Comparison of ENCODE assay signal across 15 mouse cellular contexts in genomic region chr11:96326705-96327104, GRCm38 (mm10). TPM values are rescaled to one million over a fixed set of nuclear protein-coding genes. Genes with fewer than 3 reads are reported as not detected.
DNase-seq lines count a peak whose midpoint lies in the region; ATAC-seq and TF ChIP-seq lines count a peak whose summit lies in the region.
"Had no signal": no experiment of that assay in that cellular context is flagged by ENCODE, and none has a peak within 500 bp of the region (broad histone marks: within the 10 kb centered on the region; RNA-seq: fewer than 3 reads in every experiment).

No protein-coding gene starts in this region.

- no peak for TF ChIP-seq EP300 in stomach, postnatal 0 days (optimal IDR thresholded peaks at IDR 0.05)

- TF ChIP-seq CTCF in stomach, postnatal 0 days (IDR thresholded peaks at IDR 0.05; ENCODE audit: low read depth) = no peak

- no peaks in the 10 kb centered on the region for H3K9me3 ChIP-seq in heart, embryonic 11.5 days (replicated peaks; ENCODE audit: control insufficient read depth, low read length)
- H3K9me3 ChIP-seq in lung, embryonic 15.5 days = no peaks in the 10 kb centered on the region
- no peaks in the 10 kb centered on the region for H3K9me3 ChIP-seq in intestine, embryonic 16.5 days (ENCODE audit: control insufficient read depth, low read length)
- no peaks in the 10 kb centered on the region for H3K9me3 ChIP-seq in stomach, postnatal 0 days (ENCODE audit: control insufficient read depth, low read length)

- intact Hi-C loops in heart, postnatal 36 days (cut with DNase I) = no loop called here

- H3K4me3 ChIP-seq in heart, embryonic 11.5 days (ENCODE audit: low read depth, low read length) = no peak overlapping the region
- H3K4me3 ChIP-seq in lung, embryonic 15.5 days = peak overlapping the region; percentile 58
- H3K4me3 ChIP-seq in intestine, embryonic 16.5 days (ENCODE audit: low read length) = peak overlapping the region; percentile 35
- H3K4me3 ChIP-seq in stomach, postnatal 0 days (ENCODE audit: low read depth, low read length) = peak overlapping the region; percentile 31

- H3K36me3 ChIP-seq in heart, embryonic 11.5 days (ENCODE audit: control insufficient read depth, insufficient read depth, low read length) = no peaks in the 10 kb centered on the region
- no peaks in the 10 kb centered on the region for H3K36me3 ChIP-seq in lung, embryonic 15.5 days
- no peaks in the 10 kb centered on the region for H3K36me3 ChIP-seq in intestine, embryonic 16.5 days (ENCODE audit: control insufficient read depth, insufficient read depth, low read length)
- H3K36me3 ChIP-seq in stomach, postnatal 0 days (ENCODE audit: control insufficient read depth, insufficient read depth, low read length) = no peaks in the 10 kb centered on the region

- H3K27me3 ChIP-seq in heart, embryonic 11.5 days (ENCODE audit: control insufficient read depth, insufficient read depth, low read length) = peaks cover 93% of the 10 kb centered on the region
- peaks cover 71% of the 10 kb centered on the region for H3K27me3 ChIP-seq in lung, embryonic 15.5 days
- no peaks in the 10 kb centered on the region; the same call in 1 of the 2 replicates for H3K27me3 ChIP-seq in intestine, embryonic 16.5 days (replicated peaks; ENCODE audit: control insufficient read depth, insufficient read depth, low read length)
- H3K27me3 ChIP-seq in stomach, postnatal 0 days (ENCODE audit: control insufficient read depth, insufficient read depth, low read length) = no peaks in the 10 kb centered on the region; the same call in 1 of the 2 replicates

- peak overlapping the region; percentile 29; the same call in 1 of the 2 replicates for H3K4me2 ChIP-seq in heart, embryonic 11.5 days
- H3K4me2 ChIP-seq in lung, embryonic 15.5 days = peak overlapping the region; percentile 70
- peak overlapping the region; percentile 60 for H3K4me2 ChIP-seq in intestine, embryonic 16.5 days (ENCODE audit: low read depth, low read length)
- H3K4me2 ChIP-seq in stomach, postnatal 0 days (replicated peaks; ENCODE audit: low read depth) = peak overlapping the region; percentile 64

- H3K9ac ChIP-seq in heart, embryonic 11.5 days (ENCODE audit: low read depth, low read length) = 0 out of 2 replicates have a peak overlapping the region, but pooled peaks have one; percentile 2
- peak overlapping the region; percentile 59 for H3K9ac ChIP-seq in lung, embryonic 15.5 days
- peak overlapping the region; percentile 72 for H3K9ac ChIP-seq in intestine, embryonic 16.5 days (ENCODE audit: low read depth, low read length)
- peak overlapping the region; percentile 70 for H3K9ac ChIP-seq in stomach, postnatal 0 days (ENCODE audit: low read length)

- peaks cover 3% of the 10 kb centered on the region; the same call in 1 of the 2 replicates for H3K4me1 ChIP-seq in heart, embryonic 11.5 days (ENCODE audit: control insufficient read depth, insufficient read depth, low read length)
- peaks cover 27% of the 10 kb centered on the region for H3K4me1 ChIP-seq in lung, embryonic 15.5 days
- peaks cover 23% of the 10 kb centered on the region for H3K4me1 ChIP-seq in intestine, embryonic 16.5 days (ENCODE audit: control insufficient read depth, insufficient read depth, low read length)
- 0 out of 2 replicates have a peak, but pooled peaks cover under 1% of the 10 kb centered on the region for H3K4me1 ChIP-seq in stomach, postnatal 0 days (replicated peaks; ENCODE audit: control insufficient read depth, insufficient read depth)

- WGBS in heart, embryonic 11.5 days (ENCODE audit: insufficient replicate concordance) = under 1% methylated on average over 12 of the region's 12 CpGs
- WGBS in lung, embryonic 15.5 days = 8% methylated on average over 12 of the region's 12 CpGs
- 20% methylated on average over 12 of the region's 12 CpGs for WGBS in intestine, embryonic 16.5 days
- WGBS in stomach, postnatal 0 days = 21% methylated on average over 12 of the region's 12 CpGs

- DNase-seq in heart, postnatal 36 days = no peak
- no peak for DNase-seq in lung, postnatal 36 days
- no peak for DNase-seq in stomach, postnatal 0 days (ENCODE audit: low spot score)
- no peak for DNase-seq in thymus, postnatal 4 days
- no peak for DNase-seq in natural killer cell, adult 2 months (ENCODE audit: low spot score in 2 of 2)
- DNase-seq: adrenal gland, postnatal 25 days; cerebellum, adult 11 months had no signal

- no peak for ATAC-seq in heart, embryonic 11.5 days (replicated peaks; ENCODE audit: insufficient number of reproducible peaks, low FRiP score, low TSS enrichment)
- ATAC-seq in lung, embryonic 15.5 days (ENCODE audit: borderline replicate concordance, extremely low read depth, low FRiP score, low TSS enrichment) = no peak
- ATAC-seq in intestine, embryonic 16.5 days = no peak
- 0 out of 2 replicates have a peak, but pooled peaks have one; percentile 10 for ATAC-seq in stomach, postnatal 0 days (ENCODE audit: low FRiP score, low TSS enrichment)
- ATAC-seq: inflammation-experienced regulatory T-cells, adult 6 months had no signal

- peak overlapping the region; percentile 41; the same call in 1 of the 2 replicates for H3K27ac ChIP-seq in heart, embryonic 11.5 days (ENCODE audit: low read depth, low read length)
- peak overlapping the region; percentile 99 for H3K27ac ChIP-seq in lung, embryonic 15.5 days
- peak overlapping the region; percentile 88 for H3K27ac ChIP-seq in intestine, embryonic 16.5 days (ENCODE audit: low read length)
- H3K27ac ChIP-seq in stomach, postnatal 0 days (replicated peaks) = peak overlapping the region; percentile 84
- H3K27ac ChIP-seq: macrophage had no signal

RNA-seq across cellular contexts. Expression of gene Hoxb3, which starts 3.6 kb away (rescaled TPM):
- polyA plus RNA-seq in heart, embryonic 11.5 days (2014; fragmentation: Nextera tagmentation; extraction: Ambion mirVana) = 0.74 and 1.0 TPM in 2 replicates
- under 1 TPM; 0.42 to 0.68 TPM for total RNA-seq in heart, postnatal 36 days (2021)
- 3.0 and 3.8 TPM in 2 replicates for polyA plus RNA-seq in lung, embryonic 15.5 days (2015; fragmentation: Nextera tagmentation; extraction: Ambion mirVana)
- polyA plus RNA-seq in intestine, embryonic 16.5 days (2015; fragmentation: Nextera tagmentation; extraction: Ambion mirVana) = 1.4 and 1.5 TPM in 2 replicates
- 0.94 and 0.97 TPM in 2 replicates for polyA plus RNA-seq in stomach, postnatal 0 days (2015; fragmentation: Nextera tagmentation; extraction: Ambion mirVana)
- total RNA-seq: layer of hippocampus, postnatal 14 days had no signal
- polyA plus RNA-seq: midbrain, postnatal 0 days had no signal

RNA-seq across cellular contexts. Expression of gene Hoxb4, which starts 8.6 kb away (rescaled TPM):
- 0.21 and 0.77 TPM in 2 replicates for polyA plus RNA-seq in heart, embryonic 11.5 days (2014; fragmentation: Nextera tagmentation; extraction: Ambion mirVana)
- total RNA-seq in heart, postnatal 36 days (2021) = under 1 TPM; 0.51 to 0.53 TPM
- 4.3 and 4.4 TPM in 2 replicates for polyA plus RNA-seq in lung, embryonic 15.5 days (2015; fragmentation: Nextera tagmentation; extraction: Ambion mirVana)
- 1.8 and 2.0 TPM in 2 replicates for polyA plus RNA-seq in intestine, embryonic 16.5 days (2015; fragmentation: Nextera tagmentation; extraction: Ambion mirVana)
- polyA plus RNA-seq in stomach, postnatal 0 days (2015; fragmentation: Nextera tagmentation; extraction: Ambion mirVana) = 1.2 and 1.6 TPM in 2 replicates
- total RNA-seq: layer of hippocampus, postnatal 14 days had no signal
- polyA plus RNA-seq: midbrain, postnatal 0 days had no signal

RNA-seq across cellular contexts. Expression of gene Hoxb5, which starts 23.6 kb away (rescaled TPM):
- 0.65 and 2.4 TPM in 2 replicates for polyA plus RNA-seq in heart, embryonic 11.5 days (2014; fragmentation: Nextera tagmentation; extraction: Ambion mirVana)
- total RNA-seq in heart, postnatal 36 days (2021) = under 1 TPM; 0.19 to 0.22 TPM
- 46.1 and 54.1 TPM in 2 replicates for polyA plus RNA-seq in lung, embryonic 15.5 days (2015; fragmentation: Nextera tagmentation; extraction: Ambion mirVana)
- 26.4 and 28.7 TPM in 2 replicates for polyA plus RNA-seq in intestine, embryonic 16.5 days (2015; fragmentation: Nextera tagmentation; extraction: Ambion mirVana)
- polyA plus RNA-seq in stomach, postnatal 0 days (2015; fragmentation: Nextera tagmentation; extraction: Ambion mirVana) = 7.5 and 8.2 TPM in 2 replicates
- total RNA-seq: layer of hippocampus, postnatal 14 days had no signal
- polyA plus RNA-seq: inflammation-experienced regulatory T-cells, adult 6 months; macrophage; midbrain, postnatal 0 days had no signal

RNA-seq across cellular contexts. Expression of gene Hoxb2, which starts 23.6 kb away (rescaled TPM):
- polyA plus RNA-seq in heart, embryonic 11.5 days (2014; fragmentation: Nextera tagmentation; extraction: Ambion mirVana) = 4.5 and 7.4 TPM in 2 replicates
- 1 to 10 TPM in 1 of 2 experiments, under 1 TPM in 1; 0.51 to 1.1 TPM for total RNA-seq in heart, postnatal 36 days (2021)
- polyA plus RNA-seq in lung, embryonic 15.5 days (2015; fragmentation: Nextera tagmentation; extraction: Ambion mirVana) = 36.9 and 39.2 TPM in 2 replicates
- polyA plus RNA-seq in intestine, embryonic 16.5 days (2015; fragmentation: Nextera tagmentation; extraction: Ambion mirVana) = 9.6 and 11.6 TPM in 2 replicates
- polyA plus RNA-seq in stomach, postnatal 0 days (2015; fragmentation: Nextera tagmentation; extraction: Ambion mirVana) = 12.2 and 13.4 TPM in 2 replicates
- total RNA-seq: layer of hippocampus, postnatal 14 days had no signal
- polyA plus RNA-seq: inflammation-experienced regulatory T-cells, adult 6 months; macrophage; midbrain, postnatal 0 days had no signal

RNA-seq across cellular contexts. Expression of gene Hoxb6, which starts 34.4 kb away (rescaled TPM):
- polyA plus RNA-seq in heart, embryonic 11.5 days (2014; fragmentation: Nextera tagmentation; extraction: Ambion mirVana) = 0.32 and 0.90 TPM in 2 replicates
- not detected for total RNA-seq in heart, postnatal 36 days (2021)
- 15.2 and 16.9 TPM in 2 replicates for polyA plus RNA-seq in lung, embryonic 15.5 days (2015; fragmentation: Nextera tagmentation; extraction: Ambion mirVana)
- 11.1 and 11.3 TPM in 2 replicates for polyA plus RNA-seq in intestine, embryonic 16.5 days (2015; fragmentation: Nextera tagmentation; extraction: Ambion mirVana)
- polyA plus RNA-seq in stomach, postnatal 0 days (2015; fragmentation: Nextera tagmentation; extraction: Ambion mirVana) = 6.9 and 7.9 TPM in 2 replicates
- total RNA-seq: granulocyte monocyte progenitor cell, adult 5-6 weeks; layer of hippocampus, postnatal 14 days had no signal
- polyA plus RNA-seq: inflammation-experienced regulatory T-cells, adult 6 months; macrophage; midbrain, postnatal 0 days had no signal

Comparison
In these comparisons a context has a peak if more than half of its experiments do, and no peak if none do; other contexts are left out.
1. H3K27ac ChIP-seq: peak in every context shown above with its lines; median percentile 99 in lung, embryonic 15.5 days; 88 in intestine, embryonic 16.5 days; 84 in stomach, postnatal 0 days; 41 in heart, embryonic 11.5 days.
2. H3K9ac ChIP-seq: peak in every context shown above with its lines; median percentile 72 in intestine, embryonic 16.5 days; 70 in stomach, postnatal 0 days; 59 in lung, embryonic 15.5 days; 2 in heart, embryonic 11.5 days.